Mouse (Mus musculus): ENCODE data around the gene Krt82. TPM values are rescaled to one million over a fixed set of nuclear protein-coding genes. Genes with fewer than 3 reads are reported as not detected.
"Not testable (repeated sequence)": the region's sequence is repeated elsewhere in the genome, so short reads cannot be mapped to it uniquely, and the experiment has no call there.

Gene Krt82
- polyA plus RNA-seq (2017; shearing (Covaris generic)): not detected

DNA sequence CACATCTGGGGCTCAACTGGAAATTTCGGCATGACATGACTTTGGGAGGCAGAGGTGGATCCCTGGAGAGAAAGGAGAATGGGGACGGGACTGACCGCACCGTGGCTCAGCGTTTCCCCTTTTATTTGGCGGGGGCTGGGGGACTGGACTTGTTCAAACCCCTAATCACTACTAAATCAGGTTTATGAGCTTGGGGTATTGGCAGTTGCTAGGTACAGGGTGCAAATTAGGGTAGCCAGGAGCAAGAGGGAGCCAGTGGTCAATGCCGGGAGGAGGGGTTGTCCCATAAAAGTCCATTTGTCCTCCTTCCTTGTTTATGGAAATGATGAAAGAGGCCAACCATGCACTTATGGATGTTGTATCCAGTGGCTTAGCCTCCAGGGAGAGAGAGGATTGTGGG lies at the start of gene Krt82:
Krt82 (minus strand) TSS at position 101 of the 400 bp plus-strand sequence.
- ATAC-seq: no peak

- no peak for ATAC-seq
Measured at GRCm38 (mm10) chr15:101599123-101599522, 48.7 kb upstream of the Krt82 start.

GRCm38 (mm10) chr15:101588216-101588615 lies 37.7 kb upstream of the Krt82 start:
- no peak for ATAC-seq

DNA sequence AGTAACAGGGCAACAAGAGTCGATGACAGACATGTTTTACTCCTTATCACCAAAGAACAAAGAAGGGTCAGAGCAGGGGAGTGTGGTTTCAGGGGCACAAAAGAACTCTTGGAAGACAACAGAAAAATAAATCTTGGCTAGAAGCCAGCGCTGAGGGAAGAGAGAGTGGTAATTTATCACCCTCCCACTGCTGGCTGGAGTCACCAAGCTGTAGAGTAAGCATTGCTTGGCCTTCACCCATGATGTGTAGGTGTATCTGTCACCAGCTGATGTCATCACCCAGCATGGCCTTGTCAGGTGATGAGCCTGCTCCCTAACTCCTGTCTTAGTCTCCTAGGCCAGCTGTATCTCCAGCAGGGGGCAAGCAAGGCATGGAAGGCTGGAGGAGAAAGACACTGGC lies 34.0 kb upstream of the Krt82 start:
- ATAC-seq: no peak

GRCm38 (mm10) chr15:101583211-101583965 lies 32.9 kb upstream of the Krt82 start:
- ATAC-seq: no peak

- no peak for ATAC-seq
Measured at GRCm38 (mm10) chr15:101581701-101582100, 31.2 kb upstream of the Krt82 start.

- no peak for ATAC-seq
Measured at GRCm38 (mm10) chr15:101575506-101575905, 25.0 kb upstream of the Krt82 start.

DNA sequence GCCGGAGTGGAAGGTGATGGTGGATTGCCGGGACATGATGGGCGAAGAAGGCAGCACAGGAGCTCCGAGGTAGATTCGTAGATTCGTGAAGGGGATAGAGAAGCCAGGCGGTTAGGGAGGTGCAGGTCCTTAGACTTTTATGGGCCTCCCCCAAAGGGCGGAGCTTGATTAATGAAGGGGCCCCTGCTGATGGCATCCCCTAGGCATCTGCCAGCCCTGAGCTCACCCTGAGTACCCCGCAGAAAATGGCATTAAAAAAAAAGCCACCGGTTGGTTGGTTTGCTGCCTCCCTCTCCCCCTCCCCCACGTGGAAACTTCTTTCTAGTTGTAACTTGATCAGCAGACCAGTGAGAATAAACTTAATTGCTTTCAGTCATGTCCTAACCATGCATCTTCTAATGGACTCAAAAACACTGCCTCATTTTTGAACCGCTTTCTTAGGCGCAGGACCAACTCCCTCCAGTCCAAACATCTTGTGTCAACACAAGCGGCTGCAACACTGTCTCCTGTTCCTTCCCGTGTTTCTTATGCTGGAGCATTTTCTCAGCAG lies 23.4 kb upstream of the Krt82 start, which contains the start of gene Krt75:
Krt75 (minus strand) TSS at position 109 of the 550 bp plus-strand sequence.
- no peak for ATAC-seq

- no peak for ATAC-seq
Measured at GRCm38 (mm10) chr15:101567780-101568179, 17.3 kb upstream of the Krt82 start.

DNA sequence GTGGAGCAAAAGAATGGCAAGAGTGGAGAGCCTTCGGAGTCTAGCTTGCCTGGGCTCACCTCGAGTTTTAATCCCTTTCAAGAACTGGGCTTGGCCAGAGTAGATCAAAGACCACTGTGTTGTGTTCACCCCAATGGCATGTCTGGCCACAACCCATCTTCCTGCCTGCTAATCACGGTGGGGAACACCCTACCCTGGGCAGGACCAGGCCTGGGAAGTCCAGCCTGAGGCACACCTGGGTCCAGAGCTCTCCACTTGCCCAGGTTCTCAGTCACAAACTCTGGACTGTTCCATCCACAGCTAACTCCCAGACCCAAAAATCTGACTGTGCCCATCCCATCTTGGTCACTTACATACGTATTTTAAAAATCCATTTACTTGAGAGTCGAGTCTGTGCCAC lies 12.4 kb upstream of the Krt82 start, which contains the start of gene Krt90:
Krt90 (minus strand) TSS at position 101 of the 400 bp plus-strand sequence.
- ATAC-seq: no peak

DNA sequence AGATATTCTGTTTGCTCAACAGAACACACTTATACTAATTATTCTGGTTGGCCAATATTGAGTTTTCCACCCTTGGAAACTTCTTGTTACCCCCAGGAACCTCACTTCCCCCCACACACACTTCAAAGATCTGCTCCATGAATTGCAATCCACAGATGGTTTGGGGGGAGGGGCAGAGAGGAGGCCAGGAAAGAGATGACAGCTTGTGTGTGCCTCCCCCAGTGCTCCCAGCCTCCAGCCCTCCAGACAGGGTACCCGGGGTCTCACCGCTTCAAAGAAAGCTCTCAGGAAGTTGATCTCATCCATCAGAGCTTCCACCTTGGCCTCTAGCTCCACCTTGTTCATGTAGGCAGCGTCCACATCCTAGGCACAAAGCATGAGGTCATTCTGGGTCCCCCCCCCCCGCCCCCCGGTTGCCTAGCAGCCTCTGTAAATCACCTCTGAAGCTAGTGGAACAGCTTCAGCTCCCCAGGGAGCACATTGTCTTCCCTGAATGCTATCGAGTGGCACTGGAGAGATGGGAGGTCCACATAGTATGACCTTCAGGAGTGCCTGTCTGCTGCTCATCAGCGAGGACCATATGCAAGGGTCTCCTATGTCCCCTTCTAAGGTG lies 7.7 kb upstream of the Krt82 start:
- ATAC-seq: no peak

GRCm38 (mm10) chr15:101553169-101553568 lies 2.7 kb upstream of the Krt82 start:
- ATAC-seq: no peak

GRCm38 (mm10) chr15:101552188-101552587 lies 1.7 kb upstream of the Krt82 start:
- no peak for ATAC-seq

DNA sequence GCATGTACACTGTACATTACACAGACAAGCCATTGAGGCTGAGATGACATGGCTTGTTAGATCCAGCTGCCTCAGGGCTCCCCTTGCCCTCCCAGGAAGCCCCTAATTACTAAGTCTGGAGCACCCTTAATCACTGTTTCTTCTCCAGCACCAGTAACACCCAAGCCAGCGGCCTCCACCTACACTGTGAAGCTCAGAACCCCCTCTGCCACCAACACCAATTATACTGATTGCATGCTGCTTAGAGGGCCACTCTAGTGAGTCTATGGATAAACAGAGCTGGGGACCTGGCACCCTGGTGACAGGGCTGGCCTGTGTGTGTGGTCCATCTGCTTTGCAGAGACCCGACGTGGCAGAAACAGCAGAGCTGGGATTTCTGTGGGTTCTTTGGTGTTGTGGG lies 6.0 kb downstream of the Krt82 start:
- no peak for ATAC-seq

DNA sequence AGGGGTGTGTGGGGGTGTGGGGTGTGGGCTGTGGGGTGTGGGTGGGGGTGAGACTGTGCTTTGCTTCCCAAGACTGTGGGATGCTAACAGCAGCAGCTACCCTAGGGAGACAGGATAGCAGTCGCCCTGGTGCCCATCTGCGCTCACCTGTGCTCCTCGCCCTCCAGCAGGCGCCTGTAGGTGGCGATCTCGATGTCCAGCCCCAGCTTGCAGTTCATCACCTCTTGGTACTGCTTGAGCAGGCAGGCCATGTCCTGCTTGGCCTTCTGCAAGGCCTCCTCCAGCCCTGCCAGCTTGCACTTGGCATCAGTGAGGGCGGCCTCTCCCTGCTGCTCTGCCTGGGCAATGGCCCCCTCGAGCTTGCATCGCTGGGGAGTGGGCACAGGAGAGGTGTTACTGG lies 7.9 kb downstream of the Krt82 start:
- no peak for ATAC-seq

DNA sequence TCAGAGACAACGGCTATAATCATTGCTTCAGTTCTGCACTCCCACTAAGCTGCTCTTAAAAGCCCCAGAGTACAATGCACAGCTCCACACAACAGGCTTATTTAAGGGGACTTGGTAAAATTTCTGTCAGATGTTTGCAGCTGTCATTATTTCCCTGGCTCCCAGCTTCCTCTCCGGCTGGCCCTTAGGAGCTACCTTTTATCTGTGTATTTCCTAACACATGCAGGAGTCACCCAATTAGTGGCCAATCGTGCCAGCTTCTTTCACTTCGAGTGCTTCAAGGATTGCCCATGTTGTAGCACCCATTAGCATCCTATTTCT lies 11.9 kb downstream of the Krt82 start:
- ATAC-seq: no peak

- ATAC-seq: no peak
Measured at GRCm38 (mm10) chr15:101537864-101538579, 12.4 kb downstream of the Krt82 start.

DNA sequence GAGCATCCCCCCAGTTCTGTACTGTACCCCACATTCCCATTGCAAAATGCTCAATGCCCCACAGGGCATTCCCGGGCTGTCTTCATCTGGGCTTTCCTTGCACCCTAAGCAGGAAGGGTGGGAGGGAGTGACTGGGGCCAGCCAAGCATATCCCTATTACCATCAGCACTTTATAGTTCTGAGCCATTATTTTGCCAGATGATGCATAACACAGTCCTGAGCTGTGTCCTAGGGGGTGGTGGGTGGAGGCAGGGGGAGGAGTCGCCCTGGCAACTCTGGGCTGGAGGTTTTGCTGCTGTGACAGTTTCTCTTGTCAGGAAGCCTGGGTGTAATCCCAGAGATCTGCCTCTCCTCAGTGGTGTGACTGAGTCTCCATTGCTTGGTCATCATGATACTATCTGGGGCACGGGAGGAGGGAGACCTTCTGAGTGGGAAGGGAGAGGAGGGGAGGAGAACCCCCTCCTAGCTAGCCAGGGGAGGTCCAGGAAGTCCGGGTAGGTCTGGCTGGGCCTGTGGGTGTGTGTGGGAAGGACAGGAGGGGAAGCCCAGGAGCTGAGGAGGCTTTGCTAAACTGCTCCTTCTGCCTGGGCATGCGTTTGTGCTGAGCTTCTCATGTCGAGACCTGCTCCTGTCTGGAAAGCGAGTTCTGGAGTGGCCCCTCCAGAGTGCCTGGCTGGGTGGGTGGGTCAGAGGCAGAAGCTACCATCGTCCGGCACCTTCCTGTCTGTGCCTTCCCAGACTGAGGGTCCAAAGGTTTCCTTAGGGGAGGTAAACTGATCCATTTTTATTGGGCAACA lies 14.2 kb downstream of the Krt82 start:
- ATAC-seq: no peak

DNA sequence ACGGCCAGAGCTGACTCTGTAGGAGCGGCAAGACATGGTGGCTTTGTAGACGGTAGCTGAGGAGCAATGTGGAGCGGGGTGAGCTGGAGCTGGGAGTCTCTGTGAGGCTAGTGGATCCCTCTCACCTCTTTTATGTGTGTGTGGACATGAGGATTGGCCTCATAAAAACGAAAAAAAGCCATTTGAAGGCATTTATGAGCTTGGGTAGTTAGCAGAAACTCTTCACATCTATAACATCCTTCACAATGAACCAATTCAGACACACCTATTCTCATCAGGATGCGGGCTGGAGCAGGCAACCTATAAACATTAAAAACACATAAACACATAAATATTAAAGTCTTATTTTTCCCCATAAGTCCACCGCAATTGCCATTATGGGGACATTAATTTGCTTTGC lies 17.7 kb downstream of the Krt82 start, which contains the start of gene Krt84:
Krt84 (minus strand) TSS at position 101 of the 400 bp plus-strand sequence.
- ATAC-seq: no peak

DNA sequence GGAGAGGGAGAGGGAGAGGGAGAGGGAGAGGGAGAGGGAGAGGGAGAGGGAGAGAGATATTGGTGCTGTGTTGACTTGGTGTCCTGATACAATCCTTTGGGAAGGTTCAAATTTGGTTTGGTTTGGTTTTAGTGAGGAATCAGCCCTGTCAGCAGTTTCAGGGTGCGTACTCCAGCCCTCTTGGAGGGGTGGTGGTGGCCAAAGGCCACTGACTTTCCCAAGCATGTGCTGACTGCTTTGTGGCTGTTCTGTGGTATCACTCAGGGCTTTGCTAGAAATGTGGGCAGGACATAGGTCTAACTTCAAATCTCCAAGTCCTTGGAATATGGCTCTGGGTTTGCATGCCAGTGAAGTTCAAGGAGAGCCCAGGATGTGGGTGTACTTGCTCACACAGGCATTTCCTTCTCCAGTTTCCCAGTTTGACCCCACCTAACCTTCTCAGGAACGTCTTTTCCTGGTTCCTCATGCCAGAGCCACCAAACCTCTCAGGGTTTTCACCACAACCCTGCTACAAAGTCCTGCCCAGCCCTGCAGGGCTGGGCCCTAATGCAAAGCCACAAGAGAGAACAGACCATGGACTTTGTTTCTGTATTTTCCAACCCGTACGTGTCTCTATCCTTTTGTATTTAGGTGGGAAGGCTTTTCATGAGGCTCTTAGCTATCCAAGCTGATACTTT lies 27.8 kb downstream of the Krt82 start:
- ATAC-seq: no peak

DNA sequence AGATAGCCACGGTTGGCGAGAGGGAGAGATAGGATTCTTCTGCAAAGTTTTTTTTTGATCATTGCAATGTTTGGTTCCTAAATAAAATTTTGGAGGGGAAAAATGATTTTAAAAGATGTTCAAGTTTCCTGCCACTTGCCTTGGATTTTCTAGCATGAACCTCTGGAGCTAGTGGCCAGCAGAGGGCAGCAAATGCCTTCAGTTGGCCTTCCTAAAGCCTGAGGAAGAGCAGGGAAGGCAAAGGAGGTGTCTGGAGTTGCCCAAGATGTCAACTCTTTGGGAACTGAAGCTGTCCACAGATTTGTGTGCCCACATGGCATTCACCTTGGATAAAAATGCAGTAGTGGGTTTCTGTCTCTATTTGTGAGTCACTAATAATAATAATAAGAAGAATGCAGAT lies 30.7 kb downstream of the Krt82 start:
- no peak for ATAC-seq

GRCm38 (mm10) chr15:101517161-101517560 lies 33.3 kb downstream of the Krt82 start, which contains the start of gene Gm49425:
Gm49425 (minus strand) TSS chr15:101517261.
- ATAC-seq: not testable (repeated sequence)

All from CD4-positive, CD25-positive, alpha-beta regulatory T cell, adult 4 months (primary cell).